Mouse (Mus musculus) liver, embryonic 14.5 days (tissue): ENCODE results near the gene Fbxo46. TPM values are rescaled to one million over a fixed set of nuclear protein-coding genes. Genes with fewer than 3 reads are reported as not detected.
A peak's percentile ranks its signal among the peaks of the same experiment; 100 is the strongest.

Experiments used
- ATAC-seq: fragments of 200-750 bp; cut with Nextera tagmentation; 2 replicates; pipeline ENCODE4 v1.8.0; 2017; ENCODE audit warnings: moderate number of reproducible peaks, mild to moderate bottlenecking, moderate library complexity; ENCODE audit not compliant: insufficient read depth
- DNase-seq, 3 experiments: peaks; one replicate each; pipeline ENCODE4 v3.0.0-alpha.2; 2012 to 2013; ENCODE audit warnings: low read depth in 3 of 3, low spot score in 3 of 3
- H3K27ac ChIP-seq: fragments of 300-500 bp; sonication (generic); 2 replicates; pipeline ENCODE4 v1.5.1; 2014; ENCODE audit warnings: moderate library complexity, mild to moderate bottlenecking, control low read depth, inconsistent platforms
- H3K27me3 ChIP-seq: fragments of 300-500 bp; sonication (generic); 2 replicates; pipeline ENCODE4 v1.6.1; 2014; ENCODE audit warnings: mild to moderate bottlenecking, low read length, moderate library complexity; ENCODE audit not compliant: control insufficient read depth, insufficient read depth
- H3K36me3 ChIP-seq: fragments of 300-500 bp; sonication (generic); replicated peaks from 2 replicates; pipeline ENCODE4 v1.6.1; 2014; ENCODE audit warnings: low read depth; ENCODE audit not compliant: control insufficient read depth, insufficient read depth
- H3K4me1 ChIP-seq, 2 experiments: fragments of 200-500 bp in 1 of 2; fragments of 300-500 bp in 1 of 2; sonication (generic) in 1 of 2; replicated peaks; 2 replicates each; pipeline ENCODE4 v1.6.1; 2012 to 2014; ENCODE audit warnings: antibody characterized with exemption in 1 of 2, inconsistent platforms in 1 of 2, low read length in 1 of 2; ENCODE audit not compliant: control insufficient read depth in 2 of 2, insufficient read depth in 2 of 2
- H3K4me2 ChIP-seq: fragments of 300-500 bp; sonication (generic); 2 replicates; pipeline ENCODE4 v1.6.1; 2014; ENCODE audit warnings: low read depth, mild to moderate bottlenecking, control low read depth, moderate library complexity
- H3K4me3 ChIP-seq, 2 experiments: fragments of 200-500 bp in 1 of 2; fragments of 300-500 bp in 1 of 2; sonication (generic) in 1 of 2; 2 replicates each; pipeline ENCODE4 v1.5.1; 2012 to 2014; ENCODE audit warnings: low read depth in 2 of 2, low read length in 2 of 2, mild to moderate bottlenecking in 2 of 2, control low read depth in 1 of 2, inconsistent platforms in 1 of 2, moderate library complexity in 1 of 2; ENCODE audit not compliant: insufficient read depth in 1 of 2
- H3K9ac ChIP-seq: fragments of 300-500 bp; sonication (generic); replicated peaks from 2 replicates; pipeline ENCODE4 v1.6.1; 2014; ENCODE audit warnings: mild to moderate bottlenecking, control low read depth, moderate library complexity
- H3K9me3 ChIP-seq: fragments of 300-500 bp; sonication (generic); 2 replicates; pipeline ENCODE4 v1.6.1; 2016; ENCODE audit warnings: low read length, mixed read lengths; ENCODE audit not compliant: control insufficient read depth
- CTCF ChIP-seq: IDR thresholded peaks from 2 replicates; pipeline ENCODE4 v1.5.1; 2016; ENCODE audit warnings: antibody characterized with exemption, low read depth, control low read depth
- EP300 ChIP-seq: IDR thresholded peaks from 2 replicates; pipeline ENCODE4 v1.6.1; 2016; ENCODE audit warnings: antibody characterized with exemption, low read depth
- WGBS: fragments of 180-500 bp; shearing (Covaris S2); extraction: QIAGEN DNeasy Blood & Tissue Kit; methylation state at CpG from one replicate; pipeline ENCODE4 v1.1.7; 2014; ENCODE audit not compliant: insufficient replicate concordance; 5-methylcytosine and 5-hydroxymethylcytosine counted together
- polyA plus RNA-seq, 2 experiments: library from polyadenylated mRNA; depleted of rRNA in 1 of 2; stranded (reverse) in 1 of 2; unstranded in 1 of 2; fragments of >200 nt; fragmentation: Nextera tagmentation in 1 of 2; extraction: Ambion mirVana in 1 of 2; gene quantifications; 2 replicates each; pipeline versions ENCODE4 v1.2.1 to v1.2.3; 2012 to 2014

Gene Fbxo46
- polyA plus RNA-seq, 2 experiments, result 2.0 to 2.6 TPM

DNA sequence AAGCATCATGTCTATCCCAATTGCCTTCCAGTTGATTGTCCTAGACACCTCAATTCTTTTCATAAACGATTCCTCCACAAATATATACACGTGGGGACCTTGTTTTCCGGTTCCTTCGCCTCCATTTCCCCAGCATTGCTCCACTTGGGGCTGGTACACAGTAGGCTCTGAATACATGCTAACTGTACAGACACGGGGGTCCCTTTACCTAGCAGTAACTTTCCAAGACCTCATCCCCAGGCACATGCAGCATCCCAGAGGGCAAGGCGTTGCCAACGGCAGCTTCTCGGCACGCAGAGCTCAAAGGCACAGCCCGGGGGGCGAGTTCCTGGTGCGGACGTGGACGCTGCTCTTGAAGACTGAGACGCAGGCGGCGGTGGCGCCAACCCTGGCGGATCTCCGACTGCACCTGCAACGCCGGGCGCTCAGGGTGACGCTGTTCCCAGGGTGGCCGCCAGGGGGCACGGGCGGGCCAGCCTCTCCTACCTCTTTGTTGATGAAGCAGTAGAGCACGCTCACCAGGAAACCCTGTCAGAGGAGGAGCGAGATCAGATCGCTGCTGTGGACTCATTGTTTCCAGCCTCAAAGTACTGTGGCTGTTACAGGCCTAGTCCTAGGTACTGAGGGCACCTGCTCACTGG, 37.6 kb downstream of the Fbxo46 start:
- ATAC-seq (peak; percentile 68; the same call in 1 of the 2 replicates), DNase-seq (peak in 2 of 3 experiments; percentile 44 to 50)
- no peak overlapping the region for H3K4me2 ChIP-seq
- H3K27ac ChIP-seq, result no peak overlapping the region
- 4% methylated on average over 30 of the region's 30 CpGs for WGBS
- peak; percentile 98 for TF ChIP-seq CTCF
- TF ChIP-seq EP300, result no peak
- H3K4me3 ChIP-seq, result no peak overlapping the region
- no peak overlapping the region for H3K9ac ChIP-seq
- no peaks in the 10 kb centered on the region for H3K9me3 ChIP-seq
- H3K4me1 ChIP-seq, result peaks cover 0 to 9% of the 10 kb centered on the region in 2 experiments; a peak in 3 of 4 replicates
- H3K36me3 ChIP-seq, result peaks cover 8% of the 10 kb centered on the region; the same call in 1 of the 2 replicates
- peaks cover 7% of the 10 kb centered on the region for H3K27me3 ChIP-seq

DNA sequence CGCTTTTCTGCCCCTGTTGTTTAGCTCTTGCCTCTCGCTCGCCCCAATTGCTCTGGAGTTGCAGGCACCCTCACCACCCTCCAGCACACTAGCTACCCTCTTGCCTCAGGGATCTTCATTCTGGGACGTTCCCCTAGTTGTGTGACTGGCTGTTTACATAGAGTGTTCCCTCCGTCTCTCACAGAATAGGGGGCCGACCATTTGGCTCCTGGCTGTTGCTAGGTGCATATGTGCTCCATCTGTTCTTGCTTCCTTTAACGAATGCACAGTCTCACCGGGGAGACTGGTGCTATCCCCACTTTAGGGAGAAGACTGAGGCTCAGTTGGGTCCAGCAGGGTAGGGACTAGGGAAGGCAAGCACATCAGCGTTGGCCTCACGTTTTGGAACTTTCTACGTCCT, 38.9 kb downstream of the Fbxo46 start:
- Histone ChIP-seq H3K9ac (no peak overlapping the region), H3K27ac (no peak overlapping the region), H3K4me2 (no peak overlapping the region), H3K9me3 (no peaks in the 10 kb centered on the region), H3K4me3 (no peak overlapping the region), H3K27me3 (peaks cover 7% of the 10 kb centered on the region), H3K4me1 (peaks cover 0 to 9% of the 10 kb centered on the region in 2 experiments; a peak in 3 of 4 replicates), H3K36me3 (peaks cover 3% of the 10 kb centered on the region; the same call in 1 of the 2 replicates)
- no peak for TF ChIP-seq EP300
- TF ChIP-seq CTCF, result no peak
- no peak for ATAC-seq
- WGBS, result 65% methylated on average over 11 of the region's 11 CpGs
- DNase-seq, result no peak

DNA sequence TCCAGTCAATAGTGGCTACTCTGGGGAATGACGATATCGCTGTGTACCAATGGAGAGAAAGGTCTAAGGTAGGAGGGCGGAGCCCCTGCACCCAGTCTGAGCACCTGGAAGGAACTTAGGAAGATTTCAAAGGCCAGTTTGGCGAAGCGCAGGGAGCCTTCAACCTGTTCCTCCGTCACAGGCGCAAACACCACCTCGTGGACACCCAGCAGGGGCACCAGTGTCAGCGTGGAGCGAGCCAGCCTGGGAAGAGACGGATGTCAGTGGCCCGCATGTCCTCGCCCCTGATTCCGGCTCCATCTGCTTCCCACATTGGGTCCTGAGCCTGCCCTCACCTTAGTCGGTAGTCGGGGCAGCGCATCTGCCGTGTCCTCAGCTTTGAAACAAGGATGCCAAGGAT, 39.8 kb downstream of the Fbxo46 start:
- 13% methylated on average over 18 of the region's 18 CpGs for WGBS
- TF ChIP-seq EP300, result no peak
- no peak for TF ChIP-seq CTCF
- Histone ChIP-seq H3K4me3 (no peak overlapping the region), H3K9ac (no peak overlapping the region), H3K27me3 (peaks cover 7% of the 10 kb centered on the region), H3K4me2 (peak overlapping the region; percentile 66), H3K4me1 (peaks cover 3 to 15% of the 10 kb centered on the region in 2 experiments), H3K9me3 (no peaks in the 10 kb centered on the region), H3K27ac (no peak overlapping the region), H3K36me3 (no peaks in the 10 kb centered on the region)
- no peak for DNase-seq
- no peak for ATAC-seq

- Histone ChIP-seq H3K4me2 (peak overlapping the region; percentile 66), H3K36me3 (no peaks in the 10 kb centered on the region), H3K9me3 (no peaks in the 10 kb centered on the region), H3K4me1 (peaks cover 10 to 22% of the 10 kb centered on the region in 2 experiments), H3K9ac (no peak overlapping the region), H3K27ac (no peak overlapping the region), H3K4me3 (peak overlapping the region in 1 of 2 experiments; percentile 36; a peak in 2 of 4 replicates), H3K27me3 (peaks cover 15% of the 10 kb centered on the region)
- peak; percentile 57; the same call in 1 of the 2 replicates for ATAC-seq
- TF ChIP-seq EP300 (no peak), CTCF (no peak)
- no peak for DNase-seq
- 2% methylated on average over 20 of the region's 20 CpGs for WGBS
Observed at GRCm38 (mm10) chr7:19160115-19160514, 40.5 kb downstream of the Fbxo46 start.

- no peak for TF ChIP-seq EP300
- no peak for TF ChIP-seq CTCF
- ATAC-seq, result no peak
- no peak overlapping the region for H3K4me3 ChIP-seq
- no peaks in the 10 kb centered on the region; the same call in 1 of the 2 replicates for H3K9me3 ChIP-seq
- peaks cover 16% of the 10 kb centered on the region for H3K27me3 ChIP-seq
- H3K9ac ChIP-seq, result no peak overlapping the region
- no peak for DNase-seq
- WGBS, result 65% methylated on average over 7 of the region's 7 CpGs
- H3K36me3 ChIP-seq, result no peaks in the 10 kb centered on the region
- H3K4me2 ChIP-seq, result no peak overlapping the region
- H3K27ac ChIP-seq, result no peak overlapping the region
- peaks cover 13 to 22% of the 10 kb centered on the region in 2 experiments for H3K4me1 ChIP-seq
Observed at GRCm38 (mm10) chr7:19162928-19163327, 43.3 kb downstream of the Fbxo46 start.
